Comparison of ENCODE assay signal across 9 mouse cellular contexts in genomic region chr19:60883129-60883528, GRCm38 (mm10). TPM values are rescaled to one million over a fixed set of nuclear protein-coding genes. Genes with fewer than 3 reads are reported as not detected.
DNase-seq lines count a peak whose midpoint lies in the region; ATAC-seq lines count a peak whose summit lies in the region.
"Had no signal": no experiment of that assay in that cellular context is flagged by ENCODE, and none has a peak within 500 bp of the region (broad histone marks: within the 10 kb centered on the region; RNA-seq: fewer than 3 reads in every experiment).

No protein-coding gene starts in this region.

- no peaks in the 10 kb centered on the region for H3K4me1 ChIP-seq in midbrain, embryonic 13.5 days (replicated peaks)
- no peaks in the 10 kb centered on the region for H3K4me1 ChIP-seq in midbrain, embryonic 15.5 days
- H3K4me1 ChIP-seq in heart, embryonic 16.5 days (ENCODE audit: control insufficient read depth, insufficient read depth, low read length) = no peaks in the 10 kb centered on the region

- no peak overlapping the region for H3K4me2 ChIP-seq in midbrain, embryonic 13.5 days (replicated peaks)
- no peak overlapping the region for H3K4me2 ChIP-seq in midbrain, embryonic 15.5 days
- no peak overlapping the region for H3K4me2 ChIP-seq in heart, embryonic 16.5 days (ENCODE audit: low read depth, low read length)

- WGBS in midbrain, embryonic 13.5 days = 8% methylated on average over 3 of the region's 3 CpGs
- 5% methylated on average over 3 of the region's 3 CpGs for WGBS in midbrain, embryonic 15.5 days
- WGBS in heart, embryonic 16.5 days = 11% methylated on average over 3 of the region's 3 CpGs

- H3K9me3 ChIP-seq in midbrain, embryonic 13.5 days = no peaks in the 10 kb centered on the region
- no peaks in the 10 kb centered on the region for H3K9me3 ChIP-seq in midbrain, embryonic 15.5 days
- no peaks in the 10 kb centered on the region for H3K9me3 ChIP-seq in heart, embryonic 16.5 days (replicated peaks; ENCODE audit: control insufficient read depth, low read length)

- H3K4me3 ChIP-seq in midbrain, embryonic 13.5 days (replicated peaks) = no peak overlapping the region
- H3K4me3 ChIP-seq in midbrain, embryonic 15.5 days = no peak overlapping the region
- H3K4me3 ChIP-seq in heart, embryonic 16.5 days (ENCODE audit: low read length) = no peak overlapping the region

- ATAC-seq in midbrain, embryonic 13.5 days = 0 out of 2 replicates have a peak, but pooled peaks have one; percentile 50
- ATAC-seq in midbrain, embryonic 15.5 days (replicated peaks) = no peak
- ATAC-seq in heart, embryonic 16.5 days (replicated peaks; ENCODE audit: extremely low read depth, insufficient read depth, low FRiP score) = peak; percentile 65; the same call in 1 of the 2 replicates

- peak; percentile 42 to 47 for DNase-seq in cerebellum, adult 18-20 months
- no peak for DNase-seq in cerebellum, adult 11 months
- DNase-seq in left cerebral cortex, adult 8-10 months (ENCODE audit: low spot score in 2 of 2) = peak; percentile 18 to 32
- DNase-seq in testis, postnatal 10 days (ENCODE audit: low spot score) = peak; percentile 46
- DNase-seq in ovary, postnatal 36 days (ENCODE audit: low spot score) = no peak

- H3K27me3 ChIP-seq in midbrain, embryonic 13.5 days = no peaks in the 10 kb centered on the region
- no peaks in the 10 kb centered on the region for H3K27me3 ChIP-seq in midbrain, embryonic 15.5 days (replicated peaks)
- H3K27me3 ChIP-seq in heart, embryonic 16.5 days (ENCODE audit: control insufficient read depth, insufficient read depth, low read length) = no peaks in the 10 kb centered on the region

- no peaks in the 10 kb centered on the region for H3K36me3 ChIP-seq in midbrain, embryonic 13.5 days
- no peaks in the 10 kb centered on the region for H3K36me3 ChIP-seq in midbrain, embryonic 15.5 days (replicated peaks)
- H3K36me3 ChIP-seq in heart, embryonic 16.5 days (ENCODE audit: control insufficient read depth, insufficient read depth) = no peaks in the 10 kb centered on the region

- H3K9ac ChIP-seq in midbrain, embryonic 13.5 days (replicated peaks) = no peak overlapping the region
- H3K9ac ChIP-seq in midbrain, embryonic 15.5 days = no peak overlapping the region
- no peak overlapping the region for H3K9ac ChIP-seq in heart, embryonic 16.5 days (ENCODE audit: low read length)

- H3K27ac ChIP-seq in midbrain, embryonic 13.5 days = no peak overlapping the region
- no peak overlapping the region for H3K27ac ChIP-seq in midbrain, embryonic 15.5 days
- H3K27ac ChIP-seq in heart, embryonic 16.5 days (ENCODE audit: low read length) = no peak overlapping the region
- H3K27ac ChIP-seq: macrophage had no signal

RNA-seq across cellular contexts. Expression of gene Grk5, which starts 6.4 kb away (rescaled TPM):
- 2.7 and 3.1 TPM in 2 replicates for polyA plus RNA-seq in midbrain, embryonic 13.5 days (2015; fragmentation: Nextera tagmentation; extraction: Ambion mirVana)
- polyA plus RNA-seq in midbrain, embryonic 15.5 days (2015; fragmentation: Nextera tagmentation; extraction: Ambion mirVana) = 2.5 and 2.6 TPM in 2 replicates
- 3.5 and 3.6 TPM in 2 replicates for polyA plus RNA-seq in heart, embryonic 16.5 days (2015; fragmentation: Nextera tagmentation; extraction: Ambion mirVana)
- 10 to 100 TPM; 15.6 to 20.6 (median 17.7) TPM for total RNA-seq in left cerebral cortex, adult 8-10 months (2022)

RNA-seq across cellular contexts. Expression of gene Prdx3, which starts 8.8 kb away (rescaled TPM):
- 88.2 and 95.2 TPM in 2 replicates for polyA plus RNA-seq in midbrain, embryonic 13.5 days (2015; fragmentation: Nextera tagmentation; extraction: Ambion mirVana)
- polyA plus RNA-seq in midbrain, embryonic 15.5 days (2015; fragmentation: Nextera tagmentation; extraction: Ambion mirVana) = 87.2 and 90.3 TPM in 2 replicates
- 202 and 217 TPM in 2 replicates for polyA plus RNA-seq in heart, embryonic 16.5 days (2015; fragmentation: Nextera tagmentation; extraction: Ambion mirVana)
- total RNA-seq in left cerebral cortex, adult 8-10 months (2022) = 10 to 100 TPM; 79.0 to 94.0 (median 85.1) TPM

RNA-seq across cellular contexts. Expression of gene Sfxn4, which starts 21.9 kb away (rescaled TPM):
- polyA plus RNA-seq in midbrain, embryonic 13.5 days (2015; fragmentation: Nextera tagmentation; extraction: Ambion mirVana) = 12.6 and 14.4 TPM in 2 replicates
- polyA plus RNA-seq in midbrain, embryonic 15.5 days (2015; fragmentation: Nextera tagmentation; extraction: Ambion mirVana) = 10.7 and 11.5 TPM in 2 replicates
- 7.9 and 8.2 TPM in 2 replicates for polyA plus RNA-seq in heart, embryonic 16.5 days (2015; fragmentation: Nextera tagmentation; extraction: Ambion mirVana)
- 10 to 100 TPM; 17.9 to 21.5 (median 20.2) TPM for total RNA-seq in left cerebral cortex, adult 8-10 months (2022)

Comparison
In these comparisons a context has a peak if more than half of its experiments do, and no peak if none do; other contexts are left out.
1. DNase-seq: peak in cerebellum, adult 18-20 months (2 of 2), left cerebral cortex, adult 8-10 months (2 of 2) and testis, postnatal 10 days (single experiment); none in cerebellum, adult 11 months (single experiment) and ovary, postnatal 36 days (single experiment).